Mouse (Mus musculus): ENCODE results near the gene Rab8b. TPM values are rescaled to one million over a fixed set of nuclear protein-coding genes. Genes with fewer than 3 reads are reported as not detected.

Rab8b gene
- polyA plus RNA-seq, 1 experiment from 2014 or later, result 26.9 TPM

DNA sequence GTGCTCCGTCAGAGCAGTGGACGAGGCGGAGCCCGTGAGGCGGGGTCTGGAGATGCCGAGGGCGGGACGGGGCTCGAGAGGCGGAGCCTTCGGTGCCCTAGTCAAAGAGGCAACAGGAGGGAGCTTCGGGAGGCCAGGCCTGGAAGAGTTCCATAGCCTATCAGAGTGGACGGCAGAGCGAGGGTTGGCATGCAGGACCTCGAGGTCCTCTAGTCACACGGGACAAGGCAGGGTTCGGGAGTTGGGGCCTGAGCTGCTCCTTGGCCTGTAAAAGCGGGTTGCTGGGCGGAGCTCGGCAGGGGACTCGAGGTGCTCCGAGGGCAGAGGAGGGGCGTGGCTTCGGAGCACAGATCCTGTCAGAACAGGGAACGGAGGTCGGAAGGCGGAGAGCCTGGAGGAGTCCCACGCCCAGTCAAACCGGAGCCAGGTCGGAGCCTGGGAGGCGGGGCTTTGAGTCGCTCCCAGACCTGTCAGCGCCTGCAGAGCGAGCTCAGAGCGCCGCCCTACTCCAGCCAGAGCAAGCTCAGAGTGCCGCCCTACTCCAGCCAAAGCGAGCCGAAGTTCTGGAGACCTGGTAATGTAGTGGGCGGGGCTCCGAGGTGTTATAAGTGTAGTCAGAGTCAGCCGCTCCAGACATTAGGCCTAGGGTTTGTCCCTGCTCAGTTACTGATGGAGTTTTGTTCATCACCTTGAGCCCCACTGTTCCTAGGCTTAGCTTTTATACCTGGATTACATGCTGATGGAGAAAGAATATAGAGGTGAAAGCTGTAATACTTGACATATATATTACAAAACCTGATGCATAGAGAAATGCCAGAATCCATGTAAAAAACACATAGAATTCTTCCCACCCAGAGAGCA lies 123.8 kb downstream of the Rab8b start, which contains the start of gene Aph1b:
Aph1b (minus strand) TSS at position 27 of the 861 bp plus-strand sequence.
- Histone ChIP-seq H3K36me3 (ENCODE audit: control insufficient read depth, insufficient read depth, low read length) (no peaks in the 10 kb centered on the region), H3K4me1 (ENCODE audit: control insufficient read depth, insufficient read depth, low read length) (no peaks in the 10 kb centered on the region; the same call in 1 of the 2 replicates), H3K4me2 (ENCODE audit: low read depth) (peak within 1 kb of the TSS; percentile 65), H3K4me3 (ENCODE audit: low read depth, low read length) (peak within 1 kb of the TSS; percentile 66), H3K27me3 (ENCODE audit: control insufficient read depth, insufficient read depth, low read length) (no peaks in the 10 kb centered on the region), H3K9ac (ENCODE audit: low read length) (peak within 1 kb of the TSS; percentile 86), H3K9me3 (ENCODE audit: control insufficient read depth, low read length) (no peaks in the 10 kb centered on the region), H3K27ac (ENCODE audit: low read depth, low read length) (peak within 1 kb of the TSS; percentile 90)
- ATAC-seq (ENCODE audit: insufficient read depth, low FRiP score, low TSS enrichment) (peak; percentile 92), DNase-seq (ENCODE audit: low spot score) (peak; percentile 97)
- 0% methylated on average over 41 of the region's 42 CpGs for WGBS

- H3K4me2 ChIP-seq (ENCODE audit: low read depth), result peak overlapping the region; percentile 65
Measured at GRCm38 (mm10) chr9:66794629-66795463, 124.6 kb downstream of the Rab8b start.

More at GRCm38 (mm10) chr9:66794629-66795463, 124.6 kb downstream of the Rab8b start:
- Histone ChIP-seq H3K4me3 (ENCODE audit: low read depth, low read length) (peak overlapping the region; percentile 66), H3K27ac (ENCODE audit: low read depth, low read length) (peak overlapping the region; percentile 90), H3K9ac (ENCODE audit: low read length) (peak overlapping the region; percentile 86), H3K4me1 (ENCODE audit: control insufficient read depth, insufficient read depth, low read length) (no peaks in the 10 kb centered on the region; the same call in 1 of the 2 replicates), H3K27me3 (ENCODE audit: control insufficient read depth, insufficient read depth, low read length) (no peaks in the 10 kb centered on the region), H3K36me3 (ENCODE audit: control insufficient read depth, insufficient read depth, low read length) (no peaks in the 10 kb centered on the region), H3K9me3 (ENCODE audit: control insufficient read depth, low read length) (no peaks in the 10 kb centered on the region)
- whole genome bisulfite sequencing, result 2% methylated on average over 43 of the region's 43 CpGs
- DNase-seq (ENCODE audit: low spot score) (no peak), ATAC-seq (ENCODE audit: insufficient read depth, low FRiP score, low TSS enrichment) (peak; percentile 99)

Other genes with a start within 250 kb of the Rab8b start
- gene Car12, start 206.0 kb downstream of the Rab8b start, polyA plus RNA-seq (2014; fragmentation: Nextera tagmentation; extraction: Ambion mirVana), result 0.17 and 0.65 TPM in 2 replicates
- gene Aph1b, start 124.2 kb downstream of the Rab8b start, polyA plus RNA-seq (2014; fragmentation: Nextera tagmentation; extraction: Ambion mirVana), result 17.4 and 17.6 TPM in 2 replicates
- 0.19 and 0.34 TPM in 2 replicates for gene Gm10647, start 122.6 kb downstream of the Rab8b start, polyA plus RNA-seq (2014; fragmentation: Nextera tagmentation; extraction: Ambion mirVana)
- gene Aph1c, start 85.0 kb downstream of the Rab8b start, polyA plus RNA-seq (2014; fragmentation: Nextera tagmentation; extraction: Ambion mirVana), result 1.0 and 2.2 TPM in 2 replicates
- gene Rps27l, start 26.4 kb upstream of the Rab8b start, polyA plus RNA-seq (2014; fragmentation: Nextera tagmentation; extraction: Ambion mirVana), result 583 and 637 TPM in 2 replicates
- 11.7 and 11.9 TPM in 2 replicates for gene Lactb, start 55.8 kb upstream of the Rab8b start, polyA plus RNA-seq (2014; fragmentation: Nextera tagmentation; extraction: Ambion mirVana)
- 364 and 445 TPM in 2 replicates for gene Tpm1, start 129.7 kb upstream of the Rab8b start, polyA plus RNA-seq (2014; fragmentation: Nextera tagmentation; extraction: Ambion mirVana)